Mouse (Mus musculus): ENCODE results near the gene 4930562C15Rik. TPM values are rescaled to one million over a fixed set of nuclear protein-coding genes. Genes with fewer than 3 reads are reported as not detected.

Gene 4930562C15Rik
- polyA plus RNA-seq, 1 experiment from 2014 or later = 0.11 TPM

DNA sequence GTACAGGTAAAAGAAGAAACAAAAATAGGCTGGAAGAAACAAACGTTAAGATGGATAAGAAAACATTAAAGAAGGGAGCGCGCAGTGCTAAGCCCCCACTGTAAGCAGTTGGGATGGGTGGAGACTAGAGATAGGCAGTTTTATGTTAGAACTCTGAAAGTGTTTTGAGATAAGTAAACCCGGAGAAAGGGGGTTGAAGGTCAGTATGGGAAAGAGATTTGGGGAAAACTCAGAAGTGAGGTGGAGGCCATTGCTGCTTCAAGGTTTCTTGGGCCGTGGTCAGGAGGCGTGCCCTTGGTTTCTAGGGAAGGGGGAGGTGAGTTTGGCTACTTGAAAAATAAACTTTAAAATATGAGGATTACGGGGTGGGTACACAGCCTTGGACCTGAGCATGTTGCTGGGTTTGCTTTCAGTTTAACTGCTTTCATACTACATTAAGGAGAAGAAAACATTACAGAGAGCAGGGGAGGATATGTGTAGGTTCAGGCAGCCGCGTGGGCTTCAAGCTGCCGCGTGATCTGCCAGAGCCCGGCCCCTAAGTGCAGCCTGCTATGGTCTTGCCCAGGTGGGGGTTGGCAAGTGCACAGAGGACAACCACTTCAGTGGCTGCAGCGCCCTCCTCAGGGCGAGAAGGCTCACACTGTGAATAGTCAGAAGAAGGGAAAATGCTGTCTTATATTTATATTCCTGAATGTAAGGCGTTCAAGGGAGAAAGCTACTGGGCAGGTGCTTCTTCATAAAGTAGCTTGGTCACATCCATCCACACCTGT, 3.4 kb upstream of the 4930562C15Rik start:
- no peak for ATAC-seq (ENCODE audit: insufficient number of reproducible peaks, low FRiP score)
- H3K4me1 ChIP-seq (replicated peaks) = no peaks in the 10 kb centered on the region
- 59% methylated on average over 15 of the region's 15 CpGs for WGBS

GRCm38 (mm10) chr16:4833858-4834257, 1.4 kb upstream of the 4930562C15Rik start:
- Histone ChIP-seq H3K36me3 (no peaks in the 10 kb centered on the region), H3K27ac (ENCODE audit: poor library complexity, severe bottlenecking) (no peak overlapping the region), H3K4me1 (replicated peaks) (no peaks in the 10 kb centered on the region), H3K9me3 (replicated peaks) (no peaks in the 10 kb centered on the region), H3K9ac (no peak overlapping the region), H3K4me3 (no peak overlapping the region), H3K4me2 (no peak overlapping the region), H3K27me3 (replicated peaks) (no peaks in the 10 kb centered on the region)
- WGBS = 69% methylated on average over 2 of the region's 2 CpGs
- ATAC-seq (ENCODE audit: insufficient number of reproducible peaks, low FRiP score) = no peak

More for the DNA sequence above, 3.4 kb upstream of the 4930562C15Rik start:
- Histone ChIP-seq H3K9me3 (replicated peaks) (no peaks in the 10 kb centered on the region), H3K9ac (no peak overlapping the region), H3K4me3 (no peak overlapping the region), H3K36me3 (no peaks in the 10 kb centered on the region), H3K27me3 (replicated peaks) (no peaks in the 10 kb centered on the region), H3K27ac (ENCODE audit: poor library complexity, severe bottlenecking) (no peak overlapping the region), H3K4me2 (no peak overlapping the region)

DNA sequence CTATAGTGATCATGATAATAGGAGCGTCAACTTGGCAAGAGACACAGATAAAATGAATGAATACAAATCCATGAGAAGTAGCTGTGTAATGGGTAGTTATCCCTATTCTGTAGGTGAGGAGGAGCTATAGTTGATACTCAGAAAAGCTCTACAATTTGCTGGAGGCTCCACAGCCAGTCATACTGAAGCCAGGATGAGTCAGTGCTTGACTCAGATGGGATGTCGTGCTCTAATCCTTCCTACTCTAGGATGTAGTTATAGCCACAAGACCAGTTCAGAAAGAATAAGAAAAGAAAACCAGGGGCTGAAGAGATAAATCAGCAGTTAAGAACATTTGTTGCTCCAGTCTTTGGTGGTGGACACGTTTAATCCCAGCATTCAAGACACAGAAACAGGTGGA, 2.4 kb downstream of the 4930562C15Rik start:
- Histone ChIP-seq H3K9me3 (replicated peaks) (no peaks in the 10 kb centered on the region), H3K27ac (ENCODE audit: poor library complexity, severe bottlenecking) (no peak overlapping the region), H3K9ac (no peak overlapping the region), H3K4me2 (no peak overlapping the region), H3K36me3 (no peaks in the 10 kb centered on the region), H3K4me3 (no peak overlapping the region), H3K4me1 (replicated peaks) (no peaks in the 10 kb centered on the region), H3K27me3 (replicated peaks) (no peaks in the 10 kb centered on the region)
- no peak for ATAC-seq (ENCODE audit: insufficient number of reproducible peaks, low FRiP score)
- WGBS = 73% methylated on average over 3 of the region's 3 CpGs

DNA sequence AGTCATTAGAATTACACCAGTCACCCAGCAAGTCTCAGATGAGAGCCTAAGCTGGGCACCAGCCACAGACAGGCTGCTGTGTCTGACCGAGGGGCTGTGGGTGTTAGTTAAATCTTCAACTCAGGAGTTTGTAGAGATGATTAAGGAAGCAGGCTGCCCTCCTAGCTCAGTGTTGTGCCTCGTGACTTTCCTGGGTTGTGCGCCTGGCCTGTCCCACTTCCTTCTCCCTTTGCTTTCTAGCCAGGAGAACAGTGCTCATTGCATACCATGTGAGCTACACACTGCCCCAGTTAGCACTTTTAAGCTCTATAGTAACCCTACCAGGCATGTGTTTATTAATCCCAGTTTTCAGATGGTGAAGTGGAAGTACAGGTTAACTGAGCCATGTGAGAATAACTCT, 4.3 kb downstream of the 4930562C15Rik start:
- Histone ChIP-seq H3K4me1 (replicated peaks) (no peaks in the 10 kb centered on the region), H3K27me3 (replicated peaks) (no peaks in the 10 kb centered on the region), H3K9ac (no peak overlapping the region), H3K4me3 (no peak overlapping the region), H3K36me3 (no peaks in the 10 kb centered on the region), H3K9me3 (replicated peaks) (no peaks in the 10 kb centered on the region), H3K4me2 (no peak overlapping the region), H3K27ac (ENCODE audit: poor library complexity, severe bottlenecking) (no peak overlapping the region)
- no peak for ATAC-seq (ENCODE audit: insufficient number of reproducible peaks, low FRiP score)
- WGBS = 66% methylated on average over 3 of the region's 3 CpGs

GRCm38 (mm10) chr16:4840231-4840630, 5.0 kb downstream of the 4930562C15Rik start:
- Histone ChIP-seq H3K36me3 (no peaks in the 10 kb centered on the region), H3K4me2 (no peak overlapping the region), H3K27me3 (replicated peaks) (no peaks in the 10 kb centered on the region), H3K9me3 (replicated peaks) (no peaks in the 10 kb centered on the region), H3K9ac (no peak overlapping the region), H3K4me1 (replicated peaks) (no peaks in the 10 kb centered on the region), H3K27ac (ENCODE audit: poor library complexity, severe bottlenecking) (no peak overlapping the region), H3K4me3 (no peak overlapping the region)
- WGBS = 81% methylated on average over 8 of the region's 8 CpGs
- ATAC-seq (ENCODE audit: insufficient number of reproducible peaks, low FRiP score) = no peak

DNA sequence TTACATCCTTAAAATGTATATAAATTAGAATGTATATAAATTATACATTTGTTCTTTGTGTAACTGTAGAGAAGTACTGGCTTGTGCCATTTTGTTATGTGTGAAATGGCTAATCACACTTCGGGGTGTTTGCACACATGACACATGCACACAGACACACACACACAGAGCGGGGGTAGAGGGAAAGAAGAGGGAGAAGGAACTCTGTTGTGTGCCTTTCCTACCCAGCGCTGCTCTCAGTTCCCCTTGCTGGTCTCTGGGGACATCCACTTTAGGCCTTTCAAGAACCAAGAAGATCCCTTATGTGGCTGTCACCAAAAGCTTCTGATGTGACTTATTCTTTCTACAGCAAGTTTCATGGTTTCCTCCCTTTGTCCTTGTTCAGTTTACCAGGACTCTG, 11.8 kb downstream of the 4930562C15Rik start:
- ATAC-seq (ENCODE audit: insufficient number of reproducible peaks, low FRiP score) = no peak

GRCm38 (mm10) chr16:4848090-4848489, 12.9 kb downstream of the 4930562C15Rik start:
- H3K27ac ChIP-seq (ENCODE audit: poor library complexity, severe bottlenecking) = no peak overlapping the region
- H3K4me3 ChIP-seq = no peak overlapping the region
- no peaks in the 10 kb centered on the region for H3K27me3 ChIP-seq (replicated peaks)
- WGBS = 77% methylated on average over 2 of the region's 2 CpGs
- H3K9ac ChIP-seq = no peak overlapping the region
- H3K4me2 ChIP-seq = no peak overlapping the region
- H3K36me3 ChIP-seq = no peaks in the 10 kb centered on the region
- H3K9me3 ChIP-seq (replicated peaks) = no peaks in the 10 kb centered on the region
- ATAC-seq (ENCODE audit: insufficient number of reproducible peaks, low FRiP score) = no peak
- H3K4me1 ChIP-seq (replicated peaks) = no peaks in the 10 kb centered on the region

More for the DNA sequence above, 11.8 kb downstream of the 4930562C15Rik start:
- H3K9ac ChIP-seq = no peak overlapping the region
- no peak overlapping the region for H3K4me2 ChIP-seq
- WGBS = 77% methylated on average over 3 of the region's 3 CpGs
- H3K27ac ChIP-seq (ENCODE audit: poor library complexity, severe bottlenecking) = no peak overlapping the region
- H3K9me3 ChIP-seq (replicated peaks) = no peaks in the 10 kb centered on the region
- H3K4me3 ChIP-seq = no peak overlapping the region
- no peaks in the 10 kb centered on the region for H3K4me1 ChIP-seq (replicated peaks)
- no peaks in the 10 kb centered on the region for H3K36me3 ChIP-seq
- H3K27me3 ChIP-seq (replicated peaks) = no peaks in the 10 kb centered on the region

GRCm38 (mm10) chr16:4850361-4850760, 15.1 kb downstream of the 4930562C15Rik start:
- H3K4me3 ChIP-seq = no peak overlapping the region
- no peaks in the 10 kb centered on the region for H3K36me3 ChIP-seq
- H3K27ac ChIP-seq (ENCODE audit: poor library complexity, severe bottlenecking) = no peak overlapping the region
- no peaks in the 10 kb centered on the region for H3K27me3 ChIP-seq (replicated peaks)
- H3K9me3 ChIP-seq (replicated peaks) = no peaks in the 10 kb centered on the region
- WGBS = 74% methylated on average over 7 of the region's 7 CpGs
- no peak for ATAC-seq (ENCODE audit: insufficient number of reproducible peaks, low FRiP score)
- H3K4me1 ChIP-seq (replicated peaks) = 0 out of 2 replicates have a peak, but pooled peaks cover 6% of the 10 kb centered on the region
- no peak overlapping the region for H3K9ac ChIP-seq
- H3K4me2 ChIP-seq = no peak overlapping the region

- Histone ChIP-seq H3K4me2 (no peak overlapping the region), H3K4me3 (no peak overlapping the region), H3K9me3 (replicated peaks) (no peaks in the 10 kb centered on the region), H3K27ac (ENCODE audit: poor library complexity, severe bottlenecking) (no peak overlapping the region), H3K27me3 (replicated peaks) (no peaks in the 10 kb centered on the region), H3K9ac (no peak overlapping the region), H3K4me1 (replicated peaks) (0 out of 2 replicates have a peak, but pooled peaks cover 6% of the 10 kb centered on the region), H3K36me3 (no peaks in the 10 kb centered on the region)
- 57% methylated on average over 5 of the region's 5 CpGs for WGBS
- ATAC-seq (ENCODE audit: insufficient number of reproducible peaks, low FRiP score) = no peak
These were observed 15.9 kb downstream of the 4930562C15Rik start for GRCm38 (mm10) chr16:4850938-4851628.

DNA sequence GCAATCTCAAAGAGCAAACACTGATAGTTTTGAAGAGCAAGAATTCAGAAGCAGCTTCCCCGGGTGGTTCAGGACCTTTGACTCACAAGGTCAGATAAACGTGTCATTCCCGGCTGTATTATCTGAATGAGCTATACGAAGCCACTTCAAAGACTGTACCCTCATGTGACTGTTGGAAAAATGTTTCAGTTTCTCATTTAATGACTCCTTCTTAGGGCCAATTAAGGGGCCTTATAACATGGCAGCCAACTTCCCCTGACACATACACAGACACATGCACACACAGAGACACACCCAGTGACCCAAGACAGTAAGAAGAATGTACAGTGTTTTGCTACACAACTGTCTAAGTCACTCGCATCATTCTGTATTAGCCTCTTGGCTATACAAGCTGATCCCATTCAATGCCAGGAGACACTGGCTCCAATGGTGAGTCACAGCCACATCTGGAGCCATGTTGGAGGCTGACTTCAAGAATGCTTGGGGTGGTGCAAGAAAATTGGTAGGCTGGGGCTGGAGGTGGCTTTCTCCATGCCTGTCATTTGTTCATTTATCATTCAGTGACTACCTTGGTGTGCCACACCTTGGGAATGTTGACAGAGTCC, 19.9 kb downstream of the 4930562C15Rik start:
- WGBS = 26% methylated on average over 5 of the region's 5 CpGs
- no peaks in the 10 kb centered on the region for H3K27me3 ChIP-seq (replicated peaks)
- no peak overlapping the region for H3K9ac ChIP-seq
- no peak overlapping the region for H3K4me3 ChIP-seq
- 0 out of 2 replicates have a peak, but pooled peaks cover 6% of the 10 kb centered on the region for H3K4me1 ChIP-seq (replicated peaks)
- no peak overlapping the region for H3K4me2 ChIP-seq
- H3K9me3 ChIP-seq (replicated peaks) = no peaks in the 10 kb centered on the region
- H3K27ac ChIP-seq (ENCODE audit: poor library complexity, severe bottlenecking) = no peak overlapping the region
- no peaks in the 10 kb centered on the region for H3K36me3 ChIP-seq
- no peak for ATAC-seq (ENCODE audit: insufficient number of reproducible peaks, low FRiP score)

DNA sequence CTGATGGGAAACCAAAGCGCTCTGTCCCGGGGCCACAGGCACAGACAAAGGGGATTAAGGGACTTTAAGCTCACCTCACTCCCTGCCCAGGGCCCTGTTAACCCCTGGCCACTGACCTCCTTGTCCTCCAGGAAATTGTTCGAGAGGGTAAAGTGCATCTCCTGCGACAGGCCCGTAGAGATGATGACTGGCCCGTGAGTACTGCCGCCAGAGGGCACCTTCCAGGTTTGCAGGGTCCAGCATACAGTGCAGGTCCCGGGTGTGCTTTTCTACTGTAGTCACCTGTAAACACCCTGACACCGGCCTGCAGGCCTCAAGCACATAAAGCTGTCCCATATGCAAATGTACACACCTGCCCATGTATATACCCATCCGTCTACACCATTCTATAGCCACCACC, 26.2 kb downstream of the 4930562C15Rik start:
- no peak overlapping the region for H3K9ac ChIP-seq

More for the DNA sequence above, 26.2 kb downstream of the 4930562C15Rik start:
- peaks cover 20% of the 10 kb centered on the region for H3K4me1 ChIP-seq (replicated peaks)
- WGBS = 44% methylated on average over 10 of the region's 10 CpGs
- no peaks in the 10 kb centered on the region for H3K27me3 ChIP-seq (replicated peaks)
- no peaks in the 10 kb centered on the region for H3K36me3 ChIP-seq
- H3K9me3 ChIP-seq (replicated peaks) = no peaks in the 10 kb centered on the region
- no peak overlapping the region for H3K4me3 ChIP-seq
- H3K4me2 ChIP-seq = no peak overlapping the region
- no peak overlapping the region for H3K27ac ChIP-seq (ENCODE audit: poor library complexity, severe bottlenecking)
- no peak for ATAC-seq (ENCODE audit: insufficient number of reproducible peaks, low FRiP score)
